Mouse (Mus musculus): ENCODE results near the gene Ucn3. TPM values are rescaled to one million over a fixed set of nuclear protein-coding genes. Genes with fewer than 3 reads are reported as not detected.

Gene Ucn3
- polyA plus RNA-seq, 2 experiments: not detected

- Histone ChIP-seq H3K27me3 (ENCODE audit: control insufficient read depth, insufficient read depth, low read length) (no peaks in the 10 kb centered on the region), H3K27ac (replicated peaks; ENCODE audit: low read depth, low read length) (no peak within 1 kb of the TSS), H3K9me3 (ENCODE audit: control insufficient read depth, low read length) (no peaks in the 10 kb centered on the region), H3K4me3 (replicated peaks; ENCODE audit: low read length) (peak within 1 kb of the TSS; percentile 91), H3K36me3 (ENCODE audit: control insufficient read depth, insufficient read depth, low read length) (peaks cover 8% of the 10 kb centered on the region; the same call in 1 of the 2 replicates), H3K4me1 (ENCODE audit: control insufficient read depth, insufficient read depth, low read length) (0 out of 2 replicates have a peak, but pooled peaks cover 6% of the 10 kb centered on the region), H3K9ac (ENCODE audit: low read depth, low read length, severe bottlenecking) (peak within 1 kb of the TSS; percentile 86), H3K4me2 (replicated peaks; ENCODE audit: low read depth, low read length, severe bottlenecking) (peak within 1 kb of the TSS; percentile 77)
- WGBS: under 1% methylated on average over 49 of the region's 52 CpGs
- ATAC-seq (ENCODE audit: low FRiP score, low read depth) (peak; percentile 98), DNase-seq (ENCODE audit: low spot score) (peak; percentile 96)
- TF ChIP-seq POLR2A (IDR thresholded peaks at IDR 0.05; ENCODE audit: borderline replicate concordance, extremely low read depth, insufficient read depth, insufficient read length): peak; percentile 66; the same call in 1 of the 2 replicates
Measured at GRCm38 (mm10) chr13:3917571-3918311, 27.4 kb downstream of the Ucn3 start, which contains the start of the genes Net1 and Tubal3. Gene Net1, minus strand, starts transcription at chr13:3918220. Gene Tubal3, plus strand, starts transcription at chr13:3918274.

- 0 out of 2 replicates have a peak, but pooled peaks cover 6% of the 10 kb centered on the region for H3K4me1 ChIP-seq (ENCODE audit: control insufficient read depth, insufficient read depth, low read length)
- no peak overlapping the region for H3K9ac ChIP-seq (ENCODE audit: low read depth, low read length, severe bottlenecking)
- H3K36me3 ChIP-seq (ENCODE audit: control insufficient read depth, insufficient read depth, low read length): peaks cover 19% of the 10 kb centered on the region
- ATAC-seq (ENCODE audit: low FRiP score, low read depth) (no peak), DNase-seq (ENCODE audit: low spot score) (no peak)
- TF ChIP-seq POLR2A (IDR thresholded peaks at IDR 0.05; ENCODE audit: borderline replicate concordance, extremely low read depth, insufficient read depth, insufficient read length): no peak
- no peak overlapping the region for H3K4me3 ChIP-seq (replicated peaks; ENCODE audit: low read length)
- no peak overlapping the region for H3K4me2 ChIP-seq (replicated peaks; ENCODE audit: low read depth, low read length, severe bottlenecking)
- H3K9me3 ChIP-seq (ENCODE audit: control insufficient read depth, low read length): no peaks in the 10 kb centered on the region
- no peaks in the 10 kb centered on the region for H3K27me3 ChIP-seq (ENCODE audit: control insufficient read depth, insufficient read depth, low read length)
- WGBS: 83% methylated on average over 4 of the region's 4 CpGs
- no peak overlapping the region for H3K27ac ChIP-seq (replicated peaks; ENCODE audit: low read depth, low read length)
Measured at GRCm38 (mm10) chr13:3913504-3913903, 31.6 kb downstream of the Ucn3 start.

GRCm38 (mm10) chr13:3910356-3910755 is 34.8 kb downstream of the Ucn3 start:
- no peaks in the 10 kb centered on the region for H3K4me1 ChIP-seq (ENCODE audit: control insufficient read depth, insufficient read depth, low read length)
- no peak overlapping the region for H3K4me2 ChIP-seq (replicated peaks; ENCODE audit: low read depth, low read length, severe bottlenecking)
- no peak overlapping the region for H3K9ac ChIP-seq (ENCODE audit: low read depth, low read length, severe bottlenecking)
- ATAC-seq (ENCODE audit: low FRiP score, low read depth) (no peak), DNase-seq (ENCODE audit: low spot score) (no peak)
- H3K9me3 ChIP-seq (ENCODE audit: control insufficient read depth, low read length): no peaks in the 10 kb centered on the region
- no peaks in the 10 kb centered on the region for H3K27me3 ChIP-seq (ENCODE audit: control insufficient read depth, insufficient read depth, low read length)
- peaks cover 14% of the 10 kb centered on the region for H3K36me3 ChIP-seq (ENCODE audit: control insufficient read depth, insufficient read depth, low read length)
- H3K27ac ChIP-seq (replicated peaks; ENCODE audit: low read depth, low read length): no peak overlapping the region
- 84% methylated on average over 5 of the region's 5 CpGs for WGBS
- no peak overlapping the region for H3K4me3 ChIP-seq (replicated peaks; ENCODE audit: low read length)
- no peak for TF ChIP-seq POLR2A (IDR thresholded peaks at IDR 0.05; ENCODE audit: borderline replicate concordance, extremely low read depth, insufficient read depth, insufficient read length)

GRCm38 (mm10) chr13:3908262-3908661 is 36.9 kb downstream of the Ucn3 start:
- Histone ChIP-seq H3K9me3 (ENCODE audit: control insufficient read depth, low read length) (no peaks in the 10 kb centered on the region), H3K4me2 (replicated peaks; ENCODE audit: low read depth, low read length, severe bottlenecking) (no peak overlapping the region), H3K36me3 (ENCODE audit: control insufficient read depth, insufficient read depth, low read length) (peaks cover 10% of the 10 kb centered on the region), H3K27ac (replicated peaks; ENCODE audit: low read depth, low read length) (no peak overlapping the region), H3K27me3 (ENCODE audit: control insufficient read depth, insufficient read depth, low read length) (no peaks in the 10 kb centered on the region), H3K9ac (ENCODE audit: low read depth, low read length, severe bottlenecking) (no peak overlapping the region), H3K4me3 (replicated peaks; ENCODE audit: low read length) (no peak overlapping the region), H3K4me1 (ENCODE audit: control insufficient read depth, insufficient read depth, low read length) (peaks cover 2% of the 10 kb centered on the region; the same call in 1 of the 2 replicates)
- no peak for DNase-seq (ENCODE audit: low spot score)
- ATAC-seq (ENCODE audit: low FRiP score, low read depth): no peak
- 88% methylated on average over 4 of the region's 4 CpGs for WGBS
- no peak for TF ChIP-seq POLR2A (IDR thresholded peaks at IDR 0.05; ENCODE audit: borderline replicate concordance, extremely low read depth, insufficient read depth, insufficient read length)

- no peaks in the 10 kb centered on the region for H3K9me3 ChIP-seq (ENCODE audit: control insufficient read depth, low read length)
- no peaks in the 10 kb centered on the region for H3K27me3 ChIP-seq (ENCODE audit: control insufficient read depth, insufficient read depth, low read length)
- TF ChIP-seq POLR2A (IDR thresholded peaks at IDR 0.05; ENCODE audit: borderline replicate concordance, extremely low read depth, insufficient read depth, insufficient read length): no peak
- H3K4me2 ChIP-seq (replicated peaks; ENCODE audit: low read depth, low read length, severe bottlenecking): no peak overlapping the region
- WGBS: 81% methylated on average over 6 of the region's 6 CpGs
- ATAC-seq (ENCODE audit: low FRiP score, low read depth) (no peak), DNase-seq (ENCODE audit: low spot score) (no peak)
- H3K27ac ChIP-seq (replicated peaks; ENCODE audit: low read depth, low read length): no peak overlapping the region
- peaks cover 2% of the 10 kb centered on the region; the same call in 1 of the 2 replicates for H3K4me1 ChIP-seq (ENCODE audit: control insufficient read depth, insufficient read depth, low read length)
- H3K9ac ChIP-seq (ENCODE audit: low read depth, low read length, severe bottlenecking): no peak overlapping the region
- H3K4me3 ChIP-seq (replicated peaks; ENCODE audit: low read length): no peak overlapping the region
- H3K36me3 ChIP-seq (ENCODE audit: control insufficient read depth, insufficient read depth, low read length): peaks cover 10% of the 10 kb centered on the region
Measured at GRCm38 (mm10) chr13:3907151-3907696, 37.9 kb downstream of the Ucn3 start.

Measured in limb, embryonic 14.5 days (tissue).